Mouse (Mus musculus) G1E (cell line): ENCODE results near the gene Tmcc3.

Experiments used
- CTCF ChIP-seq: IDR thresholded peaks from 2 replicates; pipeline ENCODE4 v1.5.1; 2012; ENCODE audit warnings: low read depth, low read length, inconsistent platforms, mixed read lengths
- GATA1 ChIP-seq: IDR thresholded peaks from 2 replicates; pipeline ENCODE4 v1.6.1; 2012; ENCODE audit warnings: borderline replicate concordance, low read length, inconsistent platforms, mixed read lengths
- GATA2 ChIP-seq: IDR thresholded peaks from 2 replicates; pipeline ENCODE4 v1.6.1; 2012; ENCODE audit warnings: low read depth, low read length, inconsistent platforms, borderline replicate concordance
- TAL1 ChIP-seq: conservative IDR thresholded peaks from 2 replicates; pipeline ENCODE4 v1.6.1; 2012; ENCODE audit warnings: low read depth, low read length, inconsistent platforms, mixed read lengths

DNA sequence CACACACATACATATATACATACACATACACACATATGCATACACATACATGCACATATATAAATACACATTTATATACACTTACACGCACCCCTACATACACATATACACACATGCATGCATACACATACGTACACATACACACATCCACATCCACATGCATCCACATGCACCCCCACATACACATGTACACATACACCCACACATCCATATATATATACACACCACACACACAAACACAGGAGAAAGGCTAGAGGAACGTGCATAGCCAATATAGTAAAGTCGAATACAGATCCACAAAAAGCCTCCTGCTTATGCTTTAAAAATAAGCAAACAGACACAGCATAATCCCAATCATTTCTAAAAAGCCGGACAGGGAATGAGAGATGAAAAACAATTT lies 17.3 kb upstream of the Tmcc3 start:
- TF ChIP-seq GATA1 = no peak
- TF ChIP-seq CTCF = no peak
- TF ChIP-seq TAL1 = no peak
- TF ChIP-seq GATA2 = no peak
